Mouse (Mus musculus) limb, embryonic 15.5 days (tissue): ENCODE data around the gene Tbx15. TPM values are rescaled to one million over a fixed set of nuclear protein-coding genes. Genes with fewer than 3 reads are reported as not detected.

Experiments
- ATAC-seq: fragments of 200-750 bp; cut with Nextera tagmentation; 2 replicates; pipeline ENCODE4 v1.8.0; 2017; ENCODE audit warnings: low read depth, moderate TSS enrichment; ENCODE audit not compliant: insufficient number of reproducible peaks, low FRiP score, low TSS enrichment
- H3K27ac ChIP-seq: fragments of 300-500 bp; sonication (generic); 2 replicates; pipeline ENCODE4 v1.5.1; 2015; ENCODE audit warnings: moderate library complexity, mild to moderate bottlenecking, inconsistent platforms
- H3K27me3 ChIP-seq: fragments of 300-500 bp; sonication (generic); 2 replicates; pipeline ENCODE4 v1.6.1; 2015; ENCODE audit warnings: inconsistent platforms
- H3K36me3 ChIP-seq: fragments of 300-500 bp; sonication (generic); 2 replicates; pipeline ENCODE4 v1.6.1; 2015; ENCODE audit warnings: inconsistent platforms
- H3K4me1 ChIP-seq: fragments of 300-500 bp; sonication (generic); 2 replicates; pipeline ENCODE4 v1.6.1; 2015; ENCODE audit warnings: inconsistent platforms
- H3K4me2 ChIP-seq: fragments of 300-500 bp; sonication (generic); 2 replicates; pipeline ENCODE4 v1.6.1; 2015; ENCODE audit warnings: mild to moderate bottlenecking, inconsistent platforms
- H3K4me3 ChIP-seq: fragments of 300-500 bp; sonication (generic); 2 replicates; pipeline ENCODE4 v1.5.1; 2015; ENCODE audit warnings: mild to moderate bottlenecking, inconsistent platforms
- H3K9ac ChIP-seq: fragments of 300-500 bp; sonication (generic); 2 replicates; pipeline ENCODE4 v1.6.1; 2015; ENCODE audit warnings: inconsistent platforms
- H3K9me3 ChIP-seq: fragments of 300-500 bp; sonication (generic); 2 replicates; pipeline ENCODE4 v1.6.1; 2016; ENCODE audit warnings: inconsistent platforms
- WGBS: fragments of 180-500 bp; shearing (Covaris S2); methylation state at CpG from one replicate; pipeline ENCODE4 v1.1.7; 2015; 5-methylcytosine and 5-hydroxymethylcytosine counted together
- polyA plus RNA-seq: library from polyadenylated mRNA; unstranded; fragments of >200 nt; fragmentation: Nextera tagmentation; extraction: Ambion mirVana; gene quantifications from 2 replicates; pipeline ENCODE4 v1.2.1, GENCODE M21; 2015

Gene Tbx15
- 21.9 and 24.0 TPM in 2 replicates for polyA plus RNA-seq

DNA sequence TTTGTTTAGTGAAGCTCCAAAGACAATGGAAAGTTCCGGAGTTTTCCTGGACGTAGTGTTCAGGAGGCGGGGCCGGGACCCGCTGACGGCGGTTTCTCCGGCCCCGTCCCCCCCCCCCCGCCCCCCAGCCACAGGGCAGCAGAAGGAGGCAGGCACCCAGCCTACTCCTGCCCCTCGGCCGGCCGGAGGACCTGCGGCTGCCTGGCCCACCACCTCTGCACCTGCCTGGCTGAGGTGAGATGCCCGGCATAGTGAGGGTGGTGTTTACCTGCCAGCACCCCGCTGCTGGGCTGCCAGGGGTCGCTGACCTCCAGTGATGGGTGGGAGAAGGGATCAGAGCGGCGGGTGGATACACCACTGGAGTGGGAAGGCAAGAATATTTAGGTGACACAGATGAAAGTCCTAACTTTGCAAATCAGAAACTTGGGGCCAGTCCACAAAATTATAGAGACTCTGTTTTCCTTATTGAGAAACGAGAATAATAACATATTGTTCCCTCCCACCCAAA, at the start of gene Tbx15:
Gene Tbx15 (plus strand): TSS at position 169 of the 508 bp plus-strand sequence.
- WGBS: 1% methylated on average over 17 of the region's 20 CpGs
- peak within 1 kb of the TSS; percentile 71 for H3K27ac ChIP-seq
- no peak for ATAC-seq

GRCm38 (mm10) chr3:99193576-99193975, 46.6 kb upstream of the Tbx15 start:
- no peak overlapping the region for H3K4me3 ChIP-seq
- ATAC-seq: no peak
- no peak overlapping the region for H3K4me2 ChIP-seq
- H3K27ac ChIP-seq: peak overlapping the region; percentile 76
- 48% methylated on average over 4 of the region's 4 CpGs for WGBS
- peaks cover 14% of the 10 kb centered on the region; the same call in 1 of the 2 replicates for H3K4me1 ChIP-seq
- H3K36me3 ChIP-seq: no peaks in the 10 kb centered on the region
- no peak overlapping the region for H3K9ac ChIP-seq
- H3K9me3 ChIP-seq: no peaks in the 10 kb centered on the region
- no peaks in the 10 kb centered on the region for H3K27me3 ChIP-seq

More for the DNA sequence above, at the start of gene Tbx15:
- H3K27me3 ChIP-seq: peaks cover 70% of the 10 kb centered on the region
- H3K4me2 ChIP-seq: peak within 1 kb of the TSS; percentile 55
- no peaks in the 10 kb centered on the region for H3K36me3 ChIP-seq
- H3K4me3 ChIP-seq: peak within 1 kb of the TSS; percentile 42
- H3K4me1 ChIP-seq: peaks cover 32% of the 10 kb centered on the region
- H3K9me3 ChIP-seq: no peaks in the 10 kb centered on the region
- peak within 1 kb of the TSS; percentile 50 for H3K9ac ChIP-seq

DNA sequence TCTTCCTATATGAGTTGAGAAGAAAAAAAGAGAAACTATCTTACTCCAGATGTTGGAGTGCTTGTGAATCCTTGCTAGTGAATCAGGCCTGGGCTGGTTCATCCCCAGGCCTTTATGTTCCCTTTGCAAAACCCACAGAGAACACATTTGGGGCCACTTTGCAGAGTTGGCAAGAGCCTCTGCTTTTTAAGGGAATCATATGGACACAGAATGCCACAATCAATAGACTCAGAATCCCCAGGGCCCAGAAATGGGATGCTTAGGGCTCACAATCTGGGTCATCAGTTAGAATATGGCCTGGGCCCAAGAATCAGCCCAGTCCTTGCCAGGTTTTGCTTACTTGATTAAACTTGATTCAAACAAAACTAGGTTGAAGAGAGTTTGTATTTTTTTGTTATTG, 36.9 kb upstream of the Tbx15 start:
- H3K4me3 ChIP-seq: no peak overlapping the region
- no peaks in the 10 kb centered on the region for H3K36me3 ChIP-seq
- no peaks in the 10 kb centered on the region for H3K9me3 ChIP-seq
- no peak overlapping the region for H3K9ac ChIP-seq
- H3K27ac ChIP-seq: no peak overlapping the region
- ATAC-seq: no peak
- H3K4me1 ChIP-seq: 0 out of 2 replicates have a peak, but pooled peaks cover 3% of the 10 kb centered on the region
- H3K4me2 ChIP-seq: no peak overlapping the region
- no peaks in the 10 kb centered on the region for H3K27me3 ChIP-seq

GRCm38 (mm10) chr3:99208416-99208815, 31.8 kb upstream of the Tbx15 start:
- Histone ChIP-seq H3K9ac (no peak overlapping the region), H3K4me2 (no peak overlapping the region), H3K4me1 (peaks cover 10% of the 10 kb centered on the region; the same call in 1 of the 2 replicates), H3K36me3 (no peaks in the 10 kb centered on the region), H3K27ac (no peak overlapping the region), H3K4me3 (no peak overlapping the region), H3K27me3 (no peaks in the 10 kb centered on the region), H3K9me3 (no peaks in the 10 kb centered on the region)
- WGBS: 41% methylated on average over 1 of the region's 1 CpGs
- ATAC-seq: no peak

- H3K9ac ChIP-seq: no peak overlapping the region
- H3K4me1 ChIP-seq: peaks cover 7% of the 10 kb centered on the region; the same call in 1 of the 2 replicates
- WGBS: 32% methylated on average over 14 of the region's 14 CpGs
- H3K9me3 ChIP-seq: no peaks in the 10 kb centered on the region
- no peak for ATAC-seq
- H3K27ac ChIP-seq: no peak overlapping the region
- H3K4me3 ChIP-seq: no peak overlapping the region
- peaks cover 9% of the 10 kb centered on the region; the same call in 1 of the 2 replicates for H3K36me3 ChIP-seq
- no peak overlapping the region for H3K4me2 ChIP-seq
- H3K27me3 ChIP-seq: no peaks in the 10 kb centered on the region
These were observed 29.0 kb upstream of the Tbx15 start for GRCm38 (mm10) chr3:99211105-99211698.

- ATAC-seq: no peak
- Histone ChIP-seq H3K9me3 (no peaks in the 10 kb centered on the region), H3K36me3 (no peaks in the 10 kb centered on the region), H3K4me2 (no peak overlapping the region), H3K27ac (no peak overlapping the region), H3K27me3 (no peaks in the 10 kb centered on the region), H3K4me1 (no peaks in the 10 kb centered on the region), H3K9ac (no peak overlapping the region), H3K4me3 (no peak overlapping the region)
- 40% methylated on average over 2 of the region's 2 CpGs for WGBS
These were observed 12.4 kb upstream of the Tbx15 start for GRCm38 (mm10) chr3:99227807-99228206.

GRCm38 (mm10) chr3:99233393-99234318, 6.5 kb upstream of the Tbx15 start:
- peak overlapping the region; percentile 33; the same call in 1 of the 2 replicates for H3K27ac ChIP-seq
- H3K9ac ChIP-seq: no peak overlapping the region
- no peaks in the 10 kb centered on the region for H3K9me3 ChIP-seq
- peaks cover 26% of the 10 kb centered on the region for H3K4me1 ChIP-seq
- ATAC-seq: no peak
- peak overlapping the region; percentile 29 for H3K4me3 ChIP-seq
- H3K36me3 ChIP-seq: no peaks in the 10 kb centered on the region
- H3K27me3 ChIP-seq: peaks cover 37% of the 10 kb centered on the region
- H3K4me2 ChIP-seq: peak overlapping the region; percentile 43
- WGBS: 3% methylated on average over 20 of the region's 20 CpGs

GRCm38 (mm10) chr3:99234319-99234869, 5.8 kb upstream of the Tbx15 start:
- Histone ChIP-seq H3K27me3 (peaks cover 40% of the 10 kb centered on the region), H3K9me3 (no peaks in the 10 kb centered on the region), H3K4me1 (peaks cover 26% of the 10 kb centered on the region), H3K4me3 (peak overlapping the region; percentile 29), H3K27ac (no peak overlapping the region), H3K4me2 (peak overlapping the region; percentile 43), H3K36me3 (no peaks in the 10 kb centered on the region), H3K9ac (0 out of 2 replicates have a peak overlapping the region, but pooled peaks have one; percentile 0)
- WGBS: 21% methylated on average over 17 of the region's 17 CpGs
- no peak for ATAC-seq

- no peak for ATAC-seq
- Histone ChIP-seq H3K27ac (no peak overlapping the region), H3K27me3 (peaks cover 45% of the 10 kb centered on the region), H3K4me3 (no peak overlapping the region), H3K9ac (no peak overlapping the region), H3K36me3 (no peaks in the 10 kb centered on the region), H3K9me3 (no peaks in the 10 kb centered on the region), H3K4me2 (0 out of 2 replicates have a peak overlapping the region, but pooled peaks have one; percentile 43), H3K4me1 (peaks cover 30% of the 10 kb centered on the region)
- 42% methylated on average over 23 of the region's 23 CpGs for WGBS
These were observed 4.9 kb upstream of the Tbx15 start for GRCm38 (mm10) chr3:99235116-99235803.

DNA sequence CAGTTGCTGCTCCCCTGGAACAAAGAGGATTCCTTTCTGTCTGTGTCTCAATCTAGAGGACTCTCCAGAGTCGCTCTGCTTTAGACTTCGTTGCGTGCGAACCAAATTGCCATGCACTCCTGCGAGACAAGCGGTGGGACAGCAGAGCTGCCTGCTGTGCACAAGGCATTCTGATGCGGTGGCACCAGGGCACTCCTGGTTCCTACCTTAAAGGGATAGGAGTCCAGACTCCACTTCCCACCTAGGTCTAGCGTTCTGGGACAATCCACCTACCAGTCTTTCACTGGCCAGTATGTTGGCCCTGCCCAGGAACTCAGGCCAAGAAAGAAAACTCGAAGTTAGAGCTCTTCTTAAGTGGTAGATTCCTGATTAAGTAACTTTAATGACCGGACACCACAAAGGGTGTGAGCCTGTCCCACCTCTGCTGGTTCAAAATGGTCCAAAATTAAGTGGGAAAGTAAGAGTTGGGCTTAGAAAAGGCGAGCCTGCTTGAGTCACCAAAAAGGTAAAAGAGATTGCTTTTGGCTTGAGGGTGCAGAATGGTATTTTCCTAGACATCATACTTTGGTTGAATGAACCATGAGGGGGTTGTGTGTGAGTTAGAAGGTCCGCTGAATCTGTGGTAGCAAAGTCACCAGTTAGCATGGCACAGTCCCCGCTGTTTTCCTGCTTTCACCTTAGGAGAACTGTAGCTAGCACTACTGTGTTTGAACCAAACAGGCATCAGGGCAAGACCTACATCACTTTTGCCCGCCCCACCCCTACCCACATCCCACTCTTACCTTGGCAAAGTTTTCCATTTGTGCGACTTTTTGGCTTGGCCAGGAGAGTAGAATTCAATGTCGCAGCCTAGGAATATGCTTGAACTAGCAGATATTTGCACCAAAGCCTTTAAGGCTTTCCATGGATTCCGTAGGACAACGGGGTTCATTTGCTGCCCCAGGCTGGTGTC, 4.1 kb upstream of the Tbx15 start:
- Histone ChIP-seq H3K27ac (no peak overlapping the region), H3K36me3 (no peaks in the 10 kb centered on the region), H3K27me3 (peaks cover 47% of the 10 kb centered on the region), H3K4me2 (no peak overlapping the region), H3K9ac (no peak overlapping the region), H3K4me1 (peaks cover 38% of the 10 kb centered on the region), H3K4me3 (no peak overlapping the region), H3K9me3 (no peaks in the 10 kb centered on the region)
- ATAC-seq: no peak
- 41% methylated on average over 18 of the region's 18 CpGs for WGBS
